Mouse (Mus musculus) liver, embryonic 11.5 days (tissue): ENCODE measurements around the gene Metrnl. TPM values are rescaled to one million over a fixed set of nuclear protein-coding genes. Genes with fewer than 3 reads are reported as not detected.

Experiments
- ATAC-seq: fragments of 200-750 bp; cut with Nextera tagmentation; replicated peaks from 2 replicates; pipeline ENCODE4 v1.8.0; 2017; ENCODE audit warnings: moderate number of reproducible peaks, mild to moderate bottlenecking, moderate TSS enrichment, moderate library complexity; ENCODE audit not compliant: low FRiP score
- DNase-seq: peaks from one replicate; pipeline ENCODE4 v3.0.0-alpha.2; 2017; ENCODE audit warnings: low spot score
- H3K27ac ChIP-seq: fragments of 300-500 bp; sonication (generic); 2 replicates; pipeline ENCODE4 v1.5.1; 2014; ENCODE audit warnings: mild to moderate bottlenecking, low read depth, low read length, control low read depth
- H3K27me3 ChIP-seq: fragments of 300-500 bp; sonication (generic); replicated peaks from 2 replicates; pipeline ENCODE4 v1.6.1; 2014; ENCODE audit warnings: low read length, mixed read lengths; ENCODE audit not compliant: control insufficient read depth, insufficient read depth
- H3K36me3 ChIP-seq: fragments of 300-500 bp; sonication (generic); 2 replicates; pipeline ENCODE4 v1.6.1; 2014; ENCODE audit warnings: mild to moderate bottlenecking, low read length, moderate library complexity, mixed read lengths; ENCODE audit not compliant: control insufficient read depth, insufficient read depth
- H3K4me1 ChIP-seq: fragments of 300-500 bp; sonication (generic); replicated peaks from 2 replicates; pipeline ENCODE4 v1.6.1; 2014; ENCODE audit warnings: low read length, mixed read lengths; ENCODE audit not compliant: control insufficient read depth, insufficient read depth
- H3K4me2 ChIP-seq: fragments of 300-500 bp; sonication (generic); 2 replicates; pipeline ENCODE4 v1.6.1; 2014; ENCODE audit warnings: mild to moderate bottlenecking, control low read depth, moderate library complexity
- H3K4me3 ChIP-seq: fragments of 300-500 bp; sonication (generic); 2 replicates; pipeline ENCODE4 v1.5.1; 2014; ENCODE audit warnings: low read depth, low read length, control low read depth
- H3K9ac ChIP-seq: fragments of 300-500 bp; sonication (generic); 2 replicates; pipeline ENCODE4 v1.6.1; 2014; ENCODE audit warnings: low read depth, low read length, control low read depth
- H3K9me3 ChIP-seq: fragments of 300-500 bp; sonication (generic); 2 replicates; pipeline ENCODE4 v1.6.1; 2016; ENCODE audit warnings: low read length, inconsistent platforms, mixed read lengths; ENCODE audit not compliant: control insufficient read depth
- WGBS: fragments of 180-500 bp; shearing (Covaris S2); extraction: QIAGEN DNeasy Blood & Tissue Kit; methylation state at CpG from one replicate; pipeline ENCODE4 v1.1.7; 2014; 5-methylcytosine and 5-hydroxymethylcytosine counted together
- polyA plus RNA-seq: library from polyadenylated mRNA; unstranded; fragments of >200 nt; fragmentation: Nextera tagmentation; extraction: Ambion mirVana; gene quantifications from 2 replicates; pipeline ENCODE4 v1.2.1, GENCODE M21; 2014

Gene Metrnl
- polyA plus RNA-seq, 1 experiment from 2014 or later: 4.7 TPM

- Histone ChIP-seq H3K36me3 (peaks cover under 1% of the 10 kb centered on the region; the same call in 1 of the 2 replicates), H3K4me3 (peak overlapping the region; percentile 79), H3K9ac (peak overlapping the region; percentile 77), H3K9me3 (no peaks in the 10 kb centered on the region), H3K4me2 (peak overlapping the region; percentile 91), H3K4me1 (peaks cover 7% of the 10 kb centered on the region), H3K27ac (peak overlapping the region; percentile 44; the same call in 1 of the 2 replicates), H3K27me3 (no peaks in the 10 kb centered on the region)
- WGBS: 65% methylated on average over 7 of the region's 7 CpGs
- no peak for DNase-seq
- ATAC-seq: 0 out of 2 replicates have a peak, but pooled peaks have one; percentile 3
These were observed 27.7 kb upstream of the Metrnl start for GRCm38 (mm10) chr11:121673629-121674028.

- WGBS: 84% methylated on average over 2 of the region's 2 CpGs
- peaks cover 7% of the 10 kb centered on the region for H3K4me1 ChIP-seq
These were observed 24.5 kb upstream of the Metrnl start for GRCm38 (mm10) chr11:121676836-121677235.

GRCm38 (mm10) chr11:121679581-121679980 lies 21.8 kb upstream of the Metrnl start:
- 72% methylated on average over 2 of the region's 2 CpGs for WGBS
- no peak overlapping the region for H3K4me3 ChIP-seq
- DNase-seq (no peak), ATAC-seq (no peak)
- no peaks in the 10 kb centered on the region for H3K27me3 ChIP-seq
- H3K36me3 ChIP-seq: no peaks in the 10 kb centered on the region
- no peak overlapping the region for H3K27ac ChIP-seq
- no peak overlapping the region for H3K9ac ChIP-seq
- H3K4me2 ChIP-seq: no peak overlapping the region
- H3K4me1 ChIP-seq: no peaks in the 10 kb centered on the region
- no peaks in the 10 kb centered on the region for H3K9me3 ChIP-seq

More at GRCm38 (mm10) chr11:121676836-121677235, 24.5 kb upstream of the Metrnl start:
- Histone ChIP-seq H3K36me3 (no peaks in the 10 kb centered on the region), H3K9ac (no peak overlapping the region), H3K27ac (no peak overlapping the region), H3K9me3 (no peaks in the 10 kb centered on the region), H3K4me3 (no peak overlapping the region), H3K4me2 (no peak overlapping the region), H3K27me3 (no peaks in the 10 kb centered on the region)
- ATAC-seq (no peak), DNase-seq (no peak)

- Histone ChIP-seq H3K4me3 (no peak overlapping the region), H3K27ac (no peak overlapping the region), H3K9me3 (no peaks in the 10 kb centered on the region), H3K36me3 (no peaks in the 10 kb centered on the region), H3K27me3 (no peaks in the 10 kb centered on the region), H3K4me1 (no peaks in the 10 kb centered on the region), H3K9ac (no peak overlapping the region), H3K4me2 (no peak overlapping the region)
- WGBS: 55% methylated on average over 5 of the region's 5 CpGs
- no peak; the same call in 1 of the 2 replicates for ATAC-seq
- DNase-seq: no peak
These were observed 20.6 kb upstream of the Metrnl start for GRCm38 (mm10) chr11:121680750-121681149.

GRCm38 (mm10) chr11:121683243-121683642 lies 18.1 kb upstream of the Metrnl start:
- DNase-seq (no peak), ATAC-seq (no peak)
- Histone ChIP-seq H3K36me3 (no peaks in the 10 kb centered on the region), H3K4me1 (no peaks in the 10 kb centered on the region), H3K4me3 (no peak overlapping the region), H3K9ac (no peak overlapping the region), H3K9me3 (no peaks in the 10 kb centered on the region), H3K27ac (no peak overlapping the region), H3K27me3 (no peaks in the 10 kb centered on the region), H3K4me2 (no peak overlapping the region)
- WGBS: 57% methylated on average over 3 of the region's 3 CpGs

GRCm38 (mm10) chr11:121685491-121686001 lies 15.8 kb upstream of the Metrnl start:
- Histone ChIP-seq H3K36me3 (no peaks in the 10 kb centered on the region), H3K4me1 (no peaks in the 10 kb centered on the region), H3K4me3 (no peak overlapping the region), H3K9ac (no peak overlapping the region), H3K4me2 (no peak overlapping the region), H3K9me3 (no peaks in the 10 kb centered on the region), H3K27me3 (no peaks in the 10 kb centered on the region), H3K27ac (no peak overlapping the region)
- WGBS: 57% methylated on average over 6 of the region's 6 CpGs
- DNase-seq (no peak), ATAC-seq (no peak)

- H3K36me3 ChIP-seq: no peaks in the 10 kb centered on the region
- no peak for ATAC-seq
- no peak overlapping the region for H3K4me3 ChIP-seq
- no peaks in the 10 kb centered on the region for H3K27me3 ChIP-seq
- no peak overlapping the region for H3K9ac ChIP-seq
- no peak for DNase-seq
- no peak overlapping the region for H3K27ac ChIP-seq
- H3K4me2 ChIP-seq: no peak overlapping the region
- H3K4me1 ChIP-seq: no peaks in the 10 kb centered on the region
- H3K9me3 ChIP-seq: no peaks in the 10 kb centered on the region
- WGBS: 75% methylated on average over 4 of the region's 4 CpGs
These were observed 15.3 kb upstream of the Metrnl start for GRCm38 (mm10) chr11:121686091-121686490.

- Histone ChIP-seq H3K27me3 (no peaks in the 10 kb centered on the region), H3K4me2 (no peak overlapping the region), H3K9ac (no peak overlapping the region), H3K36me3 (no peaks in the 10 kb centered on the region), H3K27ac (no peak overlapping the region), H3K4me1 (no peaks in the 10 kb centered on the region), H3K9me3 (no peaks in the 10 kb centered on the region), H3K4me3 (no peak overlapping the region)
- WGBS: 56% methylated on average over 5 of the region's 5 CpGs
- ATAC-seq (no peak), DNase-seq (no peak)
These were observed 14.7 kb upstream of the Metrnl start for GRCm38 (mm10) chr11:121686674-121687073.

- H3K4me2 ChIP-seq: no peak overlapping the region
- 80% methylated on average over 2 of the region's 2 CpGs for WGBS
- H3K9ac ChIP-seq: no peak overlapping the region
- H3K27me3 ChIP-seq: no peaks in the 10 kb centered on the region
- no peak for DNase-seq
- H3K4me1 ChIP-seq: no peaks in the 10 kb centered on the region
- H3K4me3 ChIP-seq: no peak overlapping the region
- no peak for ATAC-seq
- H3K36me3 ChIP-seq: no peaks in the 10 kb centered on the region
- no peak overlapping the region for H3K27ac ChIP-seq
- H3K9me3 ChIP-seq: no peaks in the 10 kb centered on the region
These were observed 13.3 kb upstream of the Metrnl start for GRCm38 (mm10) chr11:121688024-121688423.
